Mouse (Mus musculus) kidney, adult 2 months (tissue): ENCODE results near the gene Phf20.

Source experiments
- CTCF ChIP-seq: fragments of 200-500 bp; conservative IDR thresholded peaks from 2 replicates; pipeline ENCODE4 v1.5.1; 2011; ENCODE audit warnings: low read depth, mild to moderate bottlenecking, control low read depth, low read length, moderate library complexity, mixed read lengths; ENCODE audit not compliant: insufficient read depth, insufficient read length
- POLR2A ChIP-seq: fragments of 200-500 bp; IDR thresholded peaks from one replicate; pipeline ENCODE4 v1.6.1; 2011; ENCODE audit warnings: low read depth, low read length, control low read depth

GRCm38 (mm10) chr2:156281227-156281626 is 85.0 kb downstream of the Phf20 start:
- no peak for TF ChIP-seq CTCF
- TF ChIP-seq POLR2A = no peak
